Mouse (Mus musculus) G1E (cell line): ENCODE results near the gene Plce1.

ENCODE experiments used
- CTCF ChIP-seq: IDR thresholded peaks from 2 replicates; pipeline ENCODE4 v1.5.1; 2012; ENCODE audit warnings: low read depth, low read length, inconsistent platforms, mixed read lengths
- GATA1 ChIP-seq: IDR thresholded peaks from 2 replicates; pipeline ENCODE4 v1.6.1; 2012; ENCODE audit warnings: borderline replicate concordance, low read length, inconsistent platforms, mixed read lengths
- TAL1 ChIP-seq: conservative IDR thresholded peaks from 2 replicates; pipeline ENCODE4 v1.6.1; 2012; ENCODE audit warnings: low read depth, low read length, inconsistent platforms, mixed read lengths

- TF ChIP-seq CTCF, result no peak
- no peak for TF ChIP-seq TAL1
- no peak for TF ChIP-seq GATA1
These were observed 209.4 kb downstream of the Plce1 start for GRCm38 (mm10) chr19:38690276-38690675.
